Mouse (Mus musculus): ENCODE results near the gene Eif4b. TPM values are rescaled to one million over a fixed set of nuclear protein-coding genes. Genes with fewer than 3 reads are reported as not detected.
A peak's percentile ranks its signal among the peaks of the same experiment; 100 is the strongest.

Gene Eif4b
- total RNA-seq, 2 experiments from 2014 or later = 142 to 145 TPM

- DNase-seq = peak; percentile 63
Observed at GRCm38 (mm10) chr15:102117461-102118443, 44.2 kb downstream of the Eif4b start.

- DNase-seq = no peak
Observed at GRCm38 (mm10) chr15:102118591-102118990, 45.0 kb downstream of the Eif4b start.

GRCm38 (mm10) chr15:102119121-102119830 lies 45.7 kb downstream of the Eif4b start:
- DNase-seq = no peak

GRCm38 (mm10) chr15:102119831-102120170 lies 46.2 kb downstream of the Eif4b start:
- DNase-seq = no peak

GRCm38 (mm10) chr15:102120530-102120929 lies 47.0 kb downstream of the Eif4b start:
- peak; percentile 13 for DNase-seq

- peak; percentile 73 for DNase-seq
Observed at GRCm38 (mm10) chr15:102126303-102126702, 52.7 kb downstream of the Eif4b start.

GRCm38 (mm10) chr15:102133314-102133713 lies 59.7 kb downstream of the Eif4b start:
- no peak for DNase-seq

- no peak for DNase-seq
Observed at GRCm38 (mm10) chr15:102134709-102135108, 61.1 kb downstream of the Eif4b start.

GRCm38 (mm10) chr15:102135522-102136128 lies 62.1 kb downstream of the Eif4b start:
- no peak for DNase-seq

- peak; percentile 98 for DNase-seq
Observed at GRCm38 (mm10) chr15:102136129-102136758, 62.7 kb downstream of the Eif4b start, which contains the start of gene Spryd3. Spryd3 (minus strand) TSS chr15:102136234.

- no peak for DNase-seq
Observed at GRCm38 (mm10) chr15:102141120-102141519, 67.5 kb downstream of the Eif4b start.

- DNase-seq = peak; percentile 48
Observed at GRCm38 (mm10) chr15:102142914-102143912, 69.6 kb downstream of the Eif4b start.

- no peak for DNase-seq
Observed at GRCm38 (mm10) chr15:102144274-102144711, 70.7 kb downstream of the Eif4b start, which contains the start of gene Igfbp6. Igfbp6 (plus strand) TSS chr15:102144362.

- DNase-seq = no peak
Observed at GRCm38 (mm10) chr15:102144726-102145125, 71.2 kb downstream of the Eif4b start.

GRCm38 (mm10) chr15:102145330-102145729 lies 71.8 kb downstream of the Eif4b start:
- peak; percentile 24 for DNase-seq

- DNase-seq = no peak
Observed at GRCm38 (mm10) chr15:102146089-102146488, 72.5 kb downstream of the Eif4b start.

Measured in heart, postnatal 4 days (tissue).